Mouse (Mus musculus): ENCODE data around the gene Ccdc170.
"Not testable (repeated sequence)": the region's sequence is repeated elsewhere in the genome, so short reads cannot be mapped to it uniquely, and the experiment has no call there.

Ccdc170 gene

DNA sequence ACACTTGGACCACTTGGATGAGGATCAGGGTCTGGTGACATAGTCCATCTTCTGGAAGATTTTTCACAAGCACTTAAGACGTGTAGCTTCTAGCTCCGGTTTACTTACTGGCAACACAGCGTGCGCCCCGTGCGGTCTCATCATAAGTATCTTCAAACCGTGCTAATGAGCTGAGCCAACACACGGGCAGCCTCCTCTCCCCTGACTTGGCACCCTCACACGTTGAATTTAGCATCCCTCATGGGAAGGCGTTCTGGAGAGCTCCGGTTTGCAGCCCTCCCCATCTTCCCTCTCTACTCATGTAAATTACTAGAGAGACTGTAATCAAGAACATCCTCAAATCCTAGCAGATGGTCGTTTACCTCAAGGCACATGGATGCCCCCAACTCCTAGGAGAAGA lies 116.6 kb downstream of the Ccdc170 start:
- in situ Hi-C loops (cut with MboI, MseI), result no loop called here

DNA sequence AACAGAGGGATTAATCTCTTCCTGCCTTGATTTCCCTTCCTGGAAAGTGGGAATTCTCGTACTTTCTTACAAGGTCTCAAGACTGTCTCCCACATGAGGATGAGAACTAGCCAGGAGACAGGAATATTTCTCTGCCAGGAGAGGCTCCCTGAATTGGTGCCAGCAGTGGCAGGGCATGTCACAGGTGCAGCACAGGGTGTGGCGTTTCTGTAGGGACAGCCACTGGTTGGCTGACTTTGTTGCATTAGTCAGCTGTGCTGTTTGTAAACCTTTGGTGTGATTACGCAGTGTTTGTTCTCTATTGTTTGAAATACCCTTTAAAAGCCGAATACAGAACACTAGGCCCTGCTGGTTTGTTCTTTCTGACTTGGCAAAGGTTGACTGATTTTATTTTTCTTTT lies 117.3 kb downstream of the Ccdc170 start:
- in situ Hi-C loops (cut with MboI, MseI), result no loop called here

DNA sequence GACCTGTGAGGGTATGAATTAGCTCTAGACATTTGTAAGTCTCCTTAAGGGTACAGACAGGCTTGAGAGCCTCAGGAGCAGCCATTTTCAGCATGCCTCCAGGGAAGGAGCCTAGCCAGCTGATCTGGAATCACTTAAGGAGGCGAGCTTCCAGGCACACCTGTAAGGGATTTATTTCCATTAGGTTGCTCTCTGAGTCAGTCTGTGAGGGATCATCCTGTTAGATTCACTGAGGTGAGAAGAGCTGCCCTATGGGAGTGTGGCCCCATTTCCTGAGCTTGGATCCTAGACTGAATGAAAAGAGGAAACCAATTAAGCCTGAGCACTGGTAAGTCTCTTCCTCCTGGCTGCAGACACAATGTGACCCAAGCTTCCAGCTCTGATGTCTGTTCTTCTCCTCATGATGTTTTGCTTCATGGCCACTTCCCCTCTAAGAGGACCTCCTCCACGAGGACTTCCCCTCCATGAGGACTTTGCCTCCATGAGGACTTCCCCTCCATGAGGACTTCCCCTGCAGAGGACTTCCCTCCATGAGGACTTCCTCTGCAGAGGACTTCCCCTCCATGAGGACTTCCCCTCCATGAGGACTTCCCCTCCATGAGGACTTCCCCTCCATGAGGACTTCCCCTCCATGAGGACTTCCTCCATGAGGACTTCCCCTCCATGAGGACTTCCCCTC lies 118.6 kb downstream of the Ccdc170 start:
- in situ Hi-C loops (cut with MboI, MseI), result no loop called here

DNA sequence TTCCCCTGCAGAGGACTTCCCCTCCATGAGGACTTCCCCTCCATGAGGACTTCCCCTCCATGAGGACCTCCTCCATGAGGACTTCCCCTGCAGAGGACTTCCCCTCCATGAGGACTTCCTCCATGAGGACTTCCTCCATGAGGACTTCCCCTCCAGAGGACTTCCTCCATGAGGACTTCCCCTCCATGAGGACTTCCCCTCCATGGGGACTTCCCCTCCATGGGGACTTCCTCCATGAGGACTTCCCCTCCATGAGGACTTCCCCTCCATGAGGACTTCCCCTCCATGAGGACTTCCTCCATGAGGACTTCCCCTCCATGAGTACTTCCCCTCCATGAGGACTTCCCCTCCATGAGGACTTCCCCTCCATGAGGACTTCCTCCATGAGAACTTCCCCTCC lies 119.3 kb downstream of the Ccdc170 start:
- in situ Hi-C loops (cut with MboI, MseI), result not testable (repeated sequence)

DNA sequence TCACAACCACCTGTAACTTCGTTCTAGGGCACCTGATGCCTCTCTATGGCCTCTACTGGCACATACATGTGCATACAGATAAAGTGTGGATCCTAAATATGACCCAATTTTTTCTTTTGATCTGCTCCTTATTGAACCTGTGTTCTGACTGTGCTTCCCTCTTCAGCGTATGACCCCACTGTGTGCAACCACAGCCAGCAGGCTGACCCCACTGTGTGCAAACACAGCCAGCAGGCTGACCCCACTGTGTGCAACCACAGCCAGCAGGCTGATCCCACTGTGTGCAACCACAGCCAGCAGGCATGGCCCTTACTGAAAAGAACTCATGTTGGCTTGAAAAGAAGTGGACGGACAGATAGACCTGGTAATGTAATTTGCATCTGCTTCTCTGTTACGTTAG lies 120.2 kb downstream of the Ccdc170 start:
- in situ Hi-C loops (cut with MboI, MseI), result no loop called here

DNA sequence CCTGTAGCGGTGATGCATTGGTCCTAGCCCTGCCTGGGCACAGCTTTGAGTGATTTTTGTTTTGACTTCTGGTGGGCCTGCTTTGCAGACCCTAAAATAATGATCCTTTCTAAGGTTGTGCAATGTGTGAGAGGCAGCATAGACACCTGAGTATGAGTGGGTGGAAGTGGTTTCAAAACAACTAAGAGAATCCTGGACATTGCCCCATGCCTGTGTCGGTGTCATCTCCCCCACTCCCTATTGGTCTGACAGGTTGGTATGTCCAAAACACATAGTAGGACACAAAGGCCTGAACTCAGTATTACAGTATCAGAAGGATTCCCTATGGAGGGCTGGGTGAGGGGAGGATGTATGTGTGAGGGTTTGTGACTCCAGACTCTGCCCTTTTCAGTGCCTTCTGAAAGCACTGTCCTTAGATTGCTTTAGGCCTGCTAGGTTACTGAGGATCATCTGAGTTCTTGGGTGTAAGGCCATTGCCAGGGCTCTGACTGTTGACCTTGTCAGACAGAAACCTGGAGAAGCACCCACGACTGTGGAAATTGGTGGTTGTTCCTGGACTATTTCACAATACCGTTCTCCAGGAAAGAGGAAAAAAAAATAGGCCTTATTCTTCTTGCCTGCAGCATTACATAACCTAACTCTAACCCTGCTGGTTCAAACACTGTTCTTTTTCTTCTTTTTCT lies 122.4 kb downstream of the Ccdc170 start:
- in situ Hi-C loops (cut with MboI, MseI), result no loop called here

DNA sequence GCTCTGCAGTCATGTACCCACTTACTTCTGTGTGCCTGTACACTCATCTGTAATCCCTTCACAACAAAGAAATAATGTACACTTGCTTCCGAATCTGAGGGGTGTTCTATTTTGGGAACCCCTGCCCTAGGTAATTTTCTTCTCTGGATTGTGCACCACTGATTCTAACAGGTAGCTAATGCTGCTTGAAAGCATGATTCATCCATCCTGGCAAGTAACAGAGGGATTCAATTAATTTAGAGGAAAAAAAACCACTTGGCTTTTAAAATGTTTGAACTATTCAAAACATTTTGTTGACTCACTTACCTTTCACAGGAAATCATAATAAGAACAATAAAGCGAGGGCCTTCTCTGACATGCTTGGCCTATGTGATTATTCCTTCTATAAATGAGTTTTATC lies 127.9 kb downstream of the Ccdc170 start:
- in situ Hi-C loops (cut with MboI, MseI), result no loop called here

DNA sequence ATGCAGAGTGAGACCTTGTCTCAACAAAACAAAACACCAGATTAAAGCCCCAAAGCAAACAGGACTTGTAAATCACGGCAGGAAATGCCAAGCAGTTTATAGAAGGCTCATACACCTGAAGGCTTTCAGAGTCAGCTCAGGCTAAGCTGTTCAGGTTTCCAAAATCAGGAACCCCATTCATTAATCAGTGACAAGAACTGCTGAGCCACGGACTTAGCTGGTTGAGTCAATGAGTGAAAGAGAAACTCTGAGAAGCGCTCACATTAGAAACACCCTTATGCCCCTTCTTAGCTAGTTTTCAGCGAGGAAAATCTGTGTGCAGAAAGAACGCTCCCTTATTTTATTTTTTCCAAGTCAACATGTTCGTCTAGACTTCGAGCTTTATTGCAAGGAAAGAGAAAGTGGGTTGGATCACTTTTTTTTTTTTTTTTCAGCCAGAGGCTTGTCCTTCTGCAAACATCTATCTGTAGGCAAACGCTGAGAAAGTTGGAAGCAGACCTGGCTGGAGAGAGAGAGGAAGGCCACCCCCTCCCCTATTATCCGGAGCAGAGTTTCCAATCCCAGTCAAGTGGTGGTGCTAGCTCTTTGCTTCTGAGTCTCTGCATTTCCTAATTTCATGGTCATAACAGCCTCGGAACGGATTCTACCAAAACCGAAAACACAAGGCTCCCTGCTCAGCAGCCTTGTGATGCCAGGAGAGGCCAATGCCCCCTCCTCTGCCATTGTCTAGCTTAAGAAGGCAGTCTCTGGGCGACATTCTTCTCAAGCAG lies 129.3 kb downstream of the Ccdc170 start, which contains the start of gene Esr1:
TSS of gene Esr1 (plus strand) at position 208 of the 770 bp plus-strand sequence.
- in situ Hi-C loops (cut with MboI, MseI), result no loop called here

Data from T-helper 2 cell (primary cell).